Mouse (Mus musculus): Measurements from ENCODE around the gene Stim1. TPM values are rescaled to one million over a fixed set of nuclear protein-coding genes. Genes with fewer than 3 reads are reported as not detected.

The Stim1 gene
- polyA plus RNA-seq, 1 experiment from 2014 or later = 11.6 TPM

DNA sequence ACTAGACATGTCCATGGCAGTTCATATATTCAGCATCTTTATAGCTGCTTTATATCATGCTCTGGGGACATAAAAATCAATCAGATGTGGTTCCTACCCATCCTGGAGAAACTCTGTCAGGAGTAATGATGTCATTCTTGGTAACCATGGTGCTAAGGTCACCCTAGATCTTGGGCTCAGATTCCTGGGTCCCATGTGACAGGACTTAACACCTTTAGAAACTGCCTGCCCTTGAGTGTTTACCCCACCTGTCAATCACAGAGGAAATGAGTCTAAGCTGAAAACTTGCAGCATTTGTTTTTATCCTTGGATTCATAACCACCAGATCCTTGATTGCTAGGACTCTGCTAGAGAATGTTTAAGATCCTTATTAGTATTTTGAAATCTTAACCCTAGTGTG lies 58.7 kb downstream of the Stim1 start:
- H3K4me3 ChIP-seq (ENCODE audit: low read depth, low read length) = no peak overlapping the region
- no peaks in the 10 kb centered on the region for H3K27me3 ChIP-seq (ENCODE audit: control insufficient read depth, insufficient read depth, low read length)
- no peak overlapping the region for H3K27ac ChIP-seq (ENCODE audit: low read depth, low read length)
- H3K4me1 ChIP-seq (ENCODE audit: control insufficient read depth, insufficient read depth, low read length) = no peaks in the 10 kb centered on the region
- H3K9ac ChIP-seq (ENCODE audit: low read length) = no peak overlapping the region
- no peaks in the 10 kb centered on the region for H3K36me3 ChIP-seq (ENCODE audit: control insufficient read depth, insufficient read depth, low read length)
- DNase-seq (ENCODE audit: low spot score, missing footprints) = no peak
- no peak overlapping the region for H3K4me2 ChIP-seq
- H3K9me3 ChIP-seq (ENCODE audit: control insufficient read depth, low read length) = no peaks in the 10 kb centered on the region
- no peak for ATAC-seq (ENCODE audit: low FRiP score)

DNA sequence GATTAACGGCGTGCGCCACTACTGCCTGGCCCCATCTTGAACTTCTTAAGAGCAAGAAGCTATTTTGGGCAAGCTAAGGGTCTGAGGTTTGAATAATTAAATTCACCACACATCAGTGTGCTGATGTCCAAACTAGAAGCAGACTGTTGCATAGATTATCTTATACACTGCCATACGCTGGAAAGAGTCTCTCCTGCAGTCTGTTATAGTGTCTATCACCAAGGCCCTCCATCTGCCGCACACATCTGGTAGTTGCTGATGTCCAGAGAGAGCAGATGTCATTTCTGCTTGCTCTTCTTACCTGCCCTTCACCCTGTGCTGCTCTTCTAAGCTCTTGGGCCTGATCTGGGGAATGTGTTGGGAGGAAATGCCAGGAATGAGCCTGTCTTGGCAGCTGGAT lies 62.7 kb downstream of the Stim1 start:
- H3K4me1 ChIP-seq (ENCODE audit: control insufficient read depth, insufficient read depth, low read length) = no peaks in the 10 kb centered on the region
- no peak for ATAC-seq (ENCODE audit: low FRiP score)

DNA sequence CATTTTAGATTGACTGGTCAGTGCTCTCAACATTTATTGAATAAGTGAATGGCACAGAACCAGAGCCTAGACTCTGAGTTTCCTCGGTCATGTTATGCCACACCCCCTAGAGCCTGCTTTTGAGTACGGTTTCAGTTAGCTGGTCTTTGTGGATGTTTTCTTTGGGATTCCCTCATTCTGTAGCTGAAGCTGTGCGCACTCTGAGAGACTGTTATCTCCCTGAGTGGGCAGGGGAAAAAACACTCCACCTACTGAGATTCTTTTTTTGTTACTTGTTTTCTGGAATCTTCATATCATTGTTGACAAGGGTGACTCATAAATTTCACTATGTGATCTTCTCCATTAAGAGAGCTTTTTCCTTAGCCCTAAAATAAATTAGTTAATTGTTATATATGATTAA lies 63.9 kb downstream of the Stim1 start:
- Histone ChIP-seq H3K9me3 (ENCODE audit: control insufficient read depth, low read length) (no peaks in the 10 kb centered on the region), H3K27ac (ENCODE audit: low read depth, low read length) (no peak overlapping the region), H3K4me2 (no peak overlapping the region), H3K9ac (ENCODE audit: low read length) (no peak overlapping the region), H3K36me3 (ENCODE audit: control insufficient read depth, insufficient read depth, low read length) (no peaks in the 10 kb centered on the region), H3K4me1 (ENCODE audit: control insufficient read depth, insufficient read depth, low read length) (no peaks in the 10 kb centered on the region), H3K4me3 (ENCODE audit: low read depth, low read length) (no peak overlapping the region), H3K27me3 (ENCODE audit: control insufficient read depth, insufficient read depth, low read length) (no peaks in the 10 kb centered on the region)
- DNase-seq (ENCODE audit: low spot score, missing footprints) (no peak), ATAC-seq (ENCODE audit: low FRiP score) (no peak)
- WGBS = 75% methylated on average over 3 of the region's 3 CpGs

More for the DNA sequence above, 62.7 kb downstream of the Stim1 start:
- no peak for DNase-seq (ENCODE audit: low spot score, missing footprints)
- Histone ChIP-seq H3K27me3 (ENCODE audit: control insufficient read depth, insufficient read depth, low read length) (no peaks in the 10 kb centered on the region), H3K9me3 (ENCODE audit: control insufficient read depth, low read length) (no peaks in the 10 kb centered on the region), H3K27ac (ENCODE audit: low read depth, low read length) (no peak overlapping the region), H3K4me2 (no peak overlapping the region), H3K4me3 (ENCODE audit: low read depth, low read length) (no peak overlapping the region), H3K9ac (ENCODE audit: low read length) (no peak overlapping the region), H3K36me3 (ENCODE audit: control insufficient read depth, insufficient read depth, low read length) (no peaks in the 10 kb centered on the region)
- WGBS = 96% methylated on average over 5 of the region's 5 CpGs

DNA sequence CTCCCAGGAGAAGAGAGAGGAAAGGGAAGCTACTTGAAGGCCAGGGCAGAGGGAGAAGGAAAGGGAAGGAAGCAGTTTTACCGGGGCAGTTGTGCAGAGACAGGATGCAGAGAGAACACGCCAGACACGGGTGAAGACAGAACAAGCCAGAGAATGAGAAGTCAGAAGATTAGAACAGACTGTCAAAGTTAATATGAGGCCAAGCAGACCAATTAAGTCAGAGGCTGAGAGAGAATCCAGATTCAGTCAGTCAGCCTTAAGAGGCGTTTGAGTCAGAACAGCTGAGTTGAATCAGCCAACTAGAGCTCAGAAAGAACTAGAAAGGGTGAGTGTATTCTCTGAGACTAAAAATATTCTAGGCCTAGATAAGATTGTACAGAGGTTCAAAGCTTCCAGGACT lies 66.1 kb downstream of the Stim1 start:
- no peak overlapping the region for H3K4me2 ChIP-seq
- H3K36me3 ChIP-seq (ENCODE audit: control insufficient read depth, insufficient read depth, low read length) = no peaks in the 10 kb centered on the region
- no peak overlapping the region for H3K4me3 ChIP-seq (ENCODE audit: low read depth, low read length)
- H3K27ac ChIP-seq (ENCODE audit: low read depth, low read length) = no peak overlapping the region
- no peaks in the 10 kb centered on the region for H3K9me3 ChIP-seq (ENCODE audit: control insufficient read depth, low read length)
- ATAC-seq (ENCODE audit: low FRiP score) (no peak), DNase-seq (ENCODE audit: low spot score, missing footprints) (no peak)
- no peaks in the 10 kb centered on the region for H3K27me3 ChIP-seq (ENCODE audit: control insufficient read depth, insufficient read depth, low read length)
- no peaks in the 10 kb centered on the region for H3K4me1 ChIP-seq (ENCODE audit: control insufficient read depth, insufficient read depth, low read length)
- WGBS = 89% methylated on average over 4 of the region's 4 CpGs
- no peak overlapping the region for H3K9ac ChIP-seq (ENCODE audit: low read length)

DNA sequence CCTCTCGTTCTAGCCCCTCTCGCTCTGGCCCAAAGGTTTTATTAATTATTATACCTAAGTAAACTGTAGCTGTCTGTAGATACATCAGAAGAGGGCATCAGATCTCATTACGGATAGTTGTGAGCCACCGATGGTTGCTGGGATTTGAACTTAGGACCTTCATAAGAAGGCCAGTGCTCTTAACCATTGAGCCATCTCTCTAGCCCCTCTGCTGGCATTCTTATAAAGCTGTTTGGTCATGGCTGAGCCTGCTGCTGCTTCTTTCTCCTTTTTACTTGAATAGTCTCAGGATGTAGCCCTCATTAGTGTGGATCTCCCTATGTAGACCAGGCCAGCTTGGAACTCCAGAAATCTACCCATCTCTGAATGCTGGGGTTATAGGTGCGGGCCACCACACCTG lies 69.7 kb downstream of the Stim1 start:
- Histone ChIP-seq H3K4me2 (no peak overlapping the region), H3K27ac (ENCODE audit: low read depth, low read length) (no peak overlapping the region), H3K27me3 (ENCODE audit: control insufficient read depth, insufficient read depth, low read length) (no peaks in the 10 kb centered on the region), H3K9ac (ENCODE audit: low read length) (no peak overlapping the region), H3K36me3 (ENCODE audit: control insufficient read depth, insufficient read depth, low read length) (no peaks in the 10 kb centered on the region), H3K4me3 (ENCODE audit: low read depth, low read length) (no peak overlapping the region), H3K4me1 (ENCODE audit: control insufficient read depth, insufficient read depth, low read length) (no peaks in the 10 kb centered on the region), H3K9me3 (ENCODE audit: control insufficient read depth, low read length) (no peaks in the 10 kb centered on the region)
- ATAC-seq (ENCODE audit: low FRiP score) (no peak), DNase-seq (ENCODE audit: low spot score, missing footprints) (peak; percentile 51)
- WGBS = 93% methylated on average over 5 of the region's 5 CpGs

DNA sequence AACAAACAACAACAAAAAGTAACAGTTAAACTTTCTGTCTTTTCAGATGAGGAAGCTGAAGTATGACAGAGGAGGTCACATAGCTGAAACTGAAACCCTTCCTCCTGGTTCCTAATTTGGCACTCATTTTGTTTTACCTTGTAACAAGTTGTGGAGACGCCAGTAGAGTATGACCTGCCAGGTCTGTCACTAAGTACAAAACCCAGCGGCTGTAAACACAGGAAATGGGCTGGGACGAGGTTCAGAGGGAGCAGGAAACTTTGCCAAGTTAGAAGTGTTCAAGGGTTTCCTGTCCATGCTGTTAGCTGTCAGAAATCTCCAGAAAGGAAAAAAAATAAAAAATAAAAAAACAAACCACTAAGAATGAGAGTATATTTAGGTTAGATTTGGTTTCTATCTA lies 70.3 kb downstream of the Stim1 start:
- H3K27me3 ChIP-seq (ENCODE audit: control insufficient read depth, insufficient read depth, low read length) = no peaks in the 10 kb centered on the region
- no peaks in the 10 kb centered on the region for H3K4me1 ChIP-seq (ENCODE audit: control insufficient read depth, insufficient read depth, low read length)
- H3K4me2 ChIP-seq = no peak overlapping the region
- WGBS = 74% methylated on average over 3 of the region's 3 CpGs
- H3K9me3 ChIP-seq (ENCODE audit: control insufficient read depth, low read length) = no peaks in the 10 kb centered on the region
- no peak for DNase-seq (ENCODE audit: low spot score, missing footprints)
- no peak overlapping the region for H3K4me3 ChIP-seq (ENCODE audit: low read depth, low read length)
- no peak overlapping the region for H3K9ac ChIP-seq (ENCODE audit: low read length)
- H3K36me3 ChIP-seq (ENCODE audit: control insufficient read depth, insufficient read depth, low read length) = no peaks in the 10 kb centered on the region
- no peak overlapping the region for H3K27ac ChIP-seq (ENCODE audit: low read depth, low read length)
- ATAC-seq (ENCODE audit: low FRiP score) = no peak

DNA sequence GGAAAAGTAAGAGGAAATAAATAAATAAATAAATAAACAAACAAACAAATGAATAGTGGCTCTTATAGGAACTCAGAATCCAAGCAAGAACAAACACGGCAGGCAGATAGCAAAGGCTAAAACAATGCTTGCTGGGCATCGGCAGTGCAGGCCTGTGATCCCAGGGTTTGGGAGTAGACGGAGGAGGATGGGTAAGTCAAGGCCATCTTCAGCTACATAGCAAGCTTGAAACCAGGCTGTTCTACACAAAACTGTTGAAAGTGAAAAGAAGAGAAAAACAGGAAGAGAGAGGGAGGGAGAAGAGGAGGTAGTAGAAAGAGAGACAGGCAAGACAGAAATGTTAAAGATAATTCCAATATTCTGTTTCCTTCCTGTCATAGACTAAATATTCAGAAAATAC lies 71.3 kb downstream of the Stim1 start:
- whole genome bisulfite sequencing = 83% methylated on average over 3 of the region's 3 CpGs
- no peak overlapping the region for H3K9ac ChIP-seq (ENCODE audit: low read length)
- no peaks in the 10 kb centered on the region for H3K27me3 ChIP-seq (ENCODE audit: control insufficient read depth, insufficient read depth, low read length)
- ATAC-seq (ENCODE audit: low FRiP score) (no peak), DNase-seq (ENCODE audit: low spot score, missing footprints) (peak; percentile 51)
- H3K27ac ChIP-seq (ENCODE audit: low read depth, low read length) = no peak overlapping the region
- no peak overlapping the region for H3K4me3 ChIP-seq (ENCODE audit: low read depth, low read length)
- no peaks in the 10 kb centered on the region for H3K9me3 ChIP-seq (ENCODE audit: control insufficient read depth, low read length)
- no peak overlapping the region for H3K4me2 ChIP-seq
- H3K4me1 ChIP-seq (ENCODE audit: control insufficient read depth, insufficient read depth, low read length) = no peaks in the 10 kb centered on the region
- H3K36me3 ChIP-seq (ENCODE audit: control insufficient read depth, insufficient read depth, low read length) = no peaks in the 10 kb centered on the region

DNA sequence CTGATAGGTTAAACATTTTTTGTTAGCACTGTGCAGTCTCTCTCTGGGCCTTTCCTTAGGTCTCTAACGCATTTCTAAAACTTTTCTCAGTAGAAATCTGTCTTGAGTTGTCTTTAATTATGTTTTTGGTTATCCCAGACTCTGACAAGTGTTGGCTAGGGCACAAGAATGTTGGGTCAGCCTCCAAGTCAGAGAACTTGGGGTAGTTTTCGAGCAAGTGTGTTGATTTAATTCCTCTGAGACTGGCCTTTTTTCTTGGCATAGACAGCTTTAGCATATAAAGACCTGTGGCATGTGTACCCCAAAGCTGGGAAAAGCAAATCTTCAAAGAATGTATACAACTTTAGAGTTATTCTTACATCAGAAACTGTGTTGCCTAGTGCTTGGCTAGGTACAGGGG lies 78.3 kb downstream of the Stim1 start:
- H3K4me2 ChIP-seq = no peak overlapping the region
- DNase-seq (ENCODE audit: low spot score, missing footprints) = no peak
- H3K9me3 ChIP-seq (ENCODE audit: control insufficient read depth, low read length) = no peaks in the 10 kb centered on the region
- H3K4me3 ChIP-seq (ENCODE audit: low read depth, low read length) = no peak overlapping the region
- ATAC-seq (ENCODE audit: low FRiP score) = no peak
- no peaks in the 10 kb centered on the region for H3K27me3 ChIP-seq (ENCODE audit: control insufficient read depth, insufficient read depth, low read length)
- no peak overlapping the region for H3K9ac ChIP-seq (ENCODE audit: low read length)
- H3K4me1 ChIP-seq (ENCODE audit: control insufficient read depth, insufficient read depth, low read length) = no peaks in the 10 kb centered on the region
- no peak overlapping the region for H3K27ac ChIP-seq (ENCODE audit: low read depth, low read length)
- WGBS = 73% methylated on average over 2 of the region's 2 CpGs
- H3K36me3 ChIP-seq (ENCODE audit: control insufficient read depth, insufficient read depth, low read length) = no peaks in the 10 kb centered on the region

DNA sequence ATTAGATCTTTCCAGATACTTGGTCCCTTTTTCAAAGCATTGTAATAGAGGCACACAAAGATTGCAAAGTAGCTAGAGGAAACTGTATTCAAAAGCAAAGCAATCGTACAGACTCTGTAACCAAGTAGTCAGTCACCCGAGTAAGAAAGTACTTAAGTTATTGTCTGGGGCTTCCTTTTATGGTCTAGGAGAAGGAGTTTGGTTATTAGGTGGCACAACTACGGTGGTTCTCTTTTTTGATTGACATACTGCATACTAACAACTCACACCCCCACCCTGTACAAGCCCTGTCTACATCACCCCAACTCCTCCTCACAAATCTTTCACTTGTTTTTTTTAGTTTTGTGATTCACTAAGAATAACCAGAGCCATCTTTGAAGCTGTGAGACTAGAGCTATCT lies 79.7 kb downstream of the Stim1 start:
- DNase-seq (ENCODE audit: low spot score, missing footprints) (no peak), ATAC-seq (ENCODE audit: low FRiP score) (no peak)
- Histone ChIP-seq H3K27ac (ENCODE audit: low read depth, low read length) (no peak overlapping the region), H3K9ac (ENCODE audit: low read length) (no peak overlapping the region), H3K36me3 (ENCODE audit: control insufficient read depth, insufficient read depth, low read length) (no peaks in the 10 kb centered on the region), H3K4me1 (ENCODE audit: control insufficient read depth, insufficient read depth, low read length) (no peaks in the 10 kb centered on the region), H3K27me3 (ENCODE audit: control insufficient read depth, insufficient read depth, low read length) (no peaks in the 10 kb centered on the region), H3K4me2 (no peak overlapping the region), H3K9me3 (ENCODE audit: control insufficient read depth, low read length) (no peaks in the 10 kb centered on the region), H3K4me3 (ENCODE audit: low read depth, low read length) (no peak overlapping the region)
- WGBS = 73% methylated on average over 3 of the region's 3 CpGs

DNA sequence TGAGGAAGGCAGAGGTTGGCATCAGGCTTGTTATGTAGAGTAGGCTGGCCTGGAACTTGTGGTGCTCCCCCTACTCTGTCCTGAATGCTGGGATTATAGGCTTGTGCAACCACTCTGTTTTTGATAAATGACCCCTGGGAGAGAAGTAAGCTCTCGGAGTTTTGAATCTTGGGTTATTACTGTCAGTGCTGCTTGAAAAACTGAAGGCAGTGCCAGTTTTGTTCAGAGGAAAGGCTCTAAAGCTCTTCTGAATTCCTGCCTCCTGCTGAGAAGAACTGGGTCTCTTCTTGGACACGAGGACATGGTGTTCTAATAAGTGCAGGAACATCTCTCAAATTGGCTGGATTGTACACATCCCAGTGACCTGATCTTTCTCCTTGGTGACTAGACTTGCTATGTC lies 81.1 kb downstream of the Stim1 start:
- DNase-seq (ENCODE audit: low spot score, missing footprints) = no peak
- 72% methylated on average over 2 of the region's 2 CpGs for WGBS
- H3K4me1 ChIP-seq (ENCODE audit: control insufficient read depth, insufficient read depth, low read length) = no peaks in the 10 kb centered on the region
- H3K36me3 ChIP-seq (ENCODE audit: control insufficient read depth, insufficient read depth, low read length) = no peaks in the 10 kb centered on the region
- H3K4me2 ChIP-seq = no peak overlapping the region
- no peaks in the 10 kb centered on the region for H3K9me3 ChIP-seq (ENCODE audit: control insufficient read depth, low read length)
- no peak overlapping the region for H3K4me3 ChIP-seq (ENCODE audit: low read depth, low read length)
- no peaks in the 10 kb centered on the region for H3K27me3 ChIP-seq (ENCODE audit: control insufficient read depth, insufficient read depth, low read length)
- no peak for ATAC-seq (ENCODE audit: low FRiP score)
- H3K27ac ChIP-seq (ENCODE audit: low read depth, low read length) = no peak overlapping the region
- H3K9ac ChIP-seq (ENCODE audit: low read length) = no peak overlapping the region
